Mouse (Mus musculus) brain, embryonic 14.5 days (tissue): ENCODE measurements around the gene Pou3f4.

ENCODE experiments used
- CTCF ChIP-seq: fragments of 200-500 bp; IDR thresholded peaks from 2 replicates; pipeline ENCODE4 v1.5.1; 2012; ENCODE audit warnings: inconsistent platforms, mild to moderate bottlenecking, moderate library complexity, borderline replicate concordance; ENCODE audit not compliant: insufficient read depth, insufficient read length; ENCODE audit errors: extremely low read depth
- POLR2A ChIP-seq: fragments of 200-500 bp; IDR thresholded peaks from 2 replicates; pipeline ENCODE4 v1.6.1; 2012; ENCODE audit warnings: mild to moderate bottlenecking, inconsistent platforms, borderline replicate concordance; ENCODE audit not compliant: poor library complexity, insufficient read depth, insufficient read length, severe bottlenecking; ENCODE audit errors: extremely low read depth

- TF ChIP-seq CTCF (no peak), POLR2A (no peak)
These were observed 2.5 kb downstream of the Pou3f4 start for GRCm38 (mm10) chrX:110816609-110817008.
